Mouse (Mus musculus) 416B (cell line): ENCODE data around the gene Adam12.

Experiments
- DNase-seq: peaks from one replicate; pipeline ENCODE4 v3.0.0; 2011; ENCODE audit warnings: low read depth

Gene Adam12

GRCm38 (mm10) chr7:134001581-134001980 lies 230.4 kb downstream of the Adam12 start:
- DNase-seq = no peak

- no peak for DNase-seq
Measured at GRCm38 (mm10) chr7:133990930-133991329, 241.0 kb downstream of the Adam12 start.

- no peak for DNase-seq
Measured at GRCm38 (mm10) chr7:133988356-133988755, 243.6 kb downstream of the Adam12 start.

- DNase-seq = no peak
Measured at GRCm38 (mm10) chr7:133986201-133986600, 245.7 kb downstream of the Adam12 start.

- DNase-seq = no peak
Measured at GRCm38 (mm10) chr7:133985648-133986047, 246.3 kb downstream of the Adam12 start.

GRCm38 (mm10) chr7:133976388-133977122 lies 255.4 kb downstream of the Adam12 start:
- no peak for DNase-seq

- no peak for DNase-seq
Measured at GRCm38 (mm10) chr7:133971086-133971485, 260.9 kb downstream of the Adam12 start.

- DNase-seq = no peak
Measured at GRCm38 (mm10) chr7:133970407-133970806, 261.5 kb downstream of the Adam12 start.

GRCm38 (mm10) chr7:133967906-133968305 lies 264.0 kb downstream of the Adam12 start:
- DNase-seq = no peak

GRCm38 (mm10) chr7:133963501-133963900 lies 268.4 kb downstream of the Adam12 start:
- DNase-seq = no peak

GRCm38 (mm10) chr7:133959200-133959599 lies 272.7 kb downstream of the Adam12 start:
- no peak for DNase-seq

GRCm38 (mm10) chr7:133957873-133958272 lies 274.1 kb downstream of the Adam12 start:
- DNase-seq = no peak

- DNase-seq = no peak
Measured at GRCm38 (mm10) chr7:133954111-133955091, 277.5 kb downstream of the Adam12 start.

- DNase-seq = no peak
Measured at GRCm38 (mm10) chr7:133951777-133952545, 280.0 kb downstream of the Adam12 start.

- DNase-seq = no peak
Measured at GRCm38 (mm10) chr7:133947360-133947759, 284.6 kb downstream of the Adam12 start.

GRCm38 (mm10) chr7:133946757-133947345 lies 285.1 kb downstream of the Adam12 start:
- DNase-seq = no peak

GRCm38 (mm10) chr7:133946113-133946512 lies 285.8 kb downstream of the Adam12 start:
- DNase-seq = no peak

GRCm38 (mm10) chr7:133940405-133940804 lies 291.5 kb downstream of the Adam12 start:
- no peak for DNase-seq

GRCm38 (mm10) chr7:133937473-133937872 lies 294.5 kb downstream of the Adam12 start:
- DNase-seq = no peak

GRCm38 (mm10) chr7:133936377-133936776 lies 295.6 kb downstream of the Adam12 start:
- DNase-seq = no peak

GRCm38 (mm10) chr7:133933378-133933777 lies 298.6 kb downstream of the Adam12 start:
- no peak for DNase-seq

GRCm38 (mm10) chr7:133931481-133931880 lies 300.5 kb downstream of the Adam12 start:
- DNase-seq = no peak
